Mouse (Mus musculus): ENCODE results near the gene Pcyt1b.

DNA sequence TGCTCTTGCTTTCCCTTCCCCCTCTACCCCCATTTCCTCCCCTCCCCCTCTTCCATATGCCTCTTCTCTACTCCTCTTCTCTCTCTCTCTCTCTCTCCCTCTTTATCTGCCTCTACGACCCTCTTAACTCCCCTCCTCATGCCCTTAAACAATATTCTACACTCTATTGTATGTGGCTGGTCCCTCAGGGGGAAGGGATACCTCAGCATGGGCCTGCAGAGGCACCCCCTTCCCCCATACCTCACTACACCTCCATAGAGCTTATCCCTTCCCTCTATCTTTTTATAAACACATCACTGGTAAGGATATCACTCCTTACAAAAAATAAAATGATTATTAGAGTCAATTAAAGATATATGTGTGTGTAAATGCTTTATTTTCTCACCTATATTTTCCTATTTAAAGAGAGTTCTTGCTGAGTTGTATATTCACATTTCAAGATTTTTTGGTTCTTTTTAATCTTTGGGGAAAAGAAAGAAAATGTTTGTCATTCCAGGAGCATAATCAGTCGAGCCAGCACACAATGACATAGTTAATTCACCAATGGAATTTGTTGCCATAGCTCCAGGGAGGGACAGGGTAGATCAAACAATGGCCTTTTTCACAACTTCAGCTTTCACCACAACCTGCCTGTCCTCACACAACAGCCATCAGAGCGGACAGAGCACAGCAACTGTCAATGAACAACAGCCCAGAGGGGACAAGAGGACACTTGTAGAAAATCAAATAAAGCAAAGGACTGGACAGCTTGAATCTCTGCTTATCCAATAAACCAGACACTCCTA lies at the start of gene Pcyt1b:
- TF ChIP-seq CTCF (IDR thresholded peaks at IDR 0.05) (no peak), POLR2A (IDR thresholded peaks at IDR 0.05; ENCODE audit: insufficient read depth, low read depth, low read length) (no peak)
